Mouse (Mus musculus): ENCODE measurements around the gene Aacs. TPM values are rescaled to one million over a fixed set of nuclear protein-coding genes. Genes with fewer than 3 reads are reported as not detected.
A peak's percentile ranks its signal among the peaks of the same experiment; 100 is the strongest.
"Not testable (repeated sequence)": the region's sequence is repeated elsewhere in the genome, so short reads cannot be mapped to it uniquely, and the experiment has no call there.

The Aacs gene
- 6.5 and 13.4 TPM in 2 replicates for total RNA-seq (2015; ENCODE audit: low replicate concordance)
- total RNA-seq (2017; ENCODE audit: low replicate concordance): 1.2 and 7.1 TPM in 2 replicates

DNA sequence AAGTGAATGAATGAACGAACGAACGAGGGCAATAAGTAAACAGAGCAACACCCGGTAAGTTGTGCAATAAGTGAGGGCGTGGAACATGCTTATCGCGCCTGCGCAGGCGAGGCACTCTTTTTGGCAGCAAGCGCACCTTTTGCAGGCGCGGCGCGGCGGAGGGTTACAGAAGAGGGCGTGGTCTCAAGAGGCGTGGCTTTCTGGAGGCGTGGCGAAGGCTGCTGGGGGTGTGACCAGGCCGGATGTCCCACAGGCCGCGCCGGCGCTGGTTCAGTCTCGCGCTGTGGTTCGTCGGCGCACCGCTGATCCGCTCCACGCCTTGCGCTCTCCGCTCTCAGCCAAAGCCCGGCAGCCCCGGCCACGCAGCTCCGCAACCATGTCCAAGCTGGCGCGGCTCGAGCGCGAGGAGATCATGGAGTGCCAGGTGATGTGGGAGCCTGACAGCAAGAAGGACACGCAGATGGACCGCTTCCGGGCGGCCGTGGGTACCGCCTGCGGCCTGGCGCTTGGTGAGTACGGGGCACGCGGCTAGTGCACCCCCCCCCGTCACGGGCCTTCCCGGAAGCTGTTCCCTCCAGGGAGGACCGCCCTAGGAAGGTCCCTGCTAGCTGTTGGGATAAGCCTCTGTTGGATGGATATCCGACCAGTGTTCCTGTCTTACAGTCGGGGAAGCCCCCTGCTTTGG lies at the start of gene Aacs:
Gene Aacs, plus strand, starts transcription at position 214 of the 685 bp plus-strand sequence.
- ATAC-seq (replicated peaks; ENCODE audit: low FRiP score, poor library complexity, severe bottlenecking): peak; percentile 90

DNA sequence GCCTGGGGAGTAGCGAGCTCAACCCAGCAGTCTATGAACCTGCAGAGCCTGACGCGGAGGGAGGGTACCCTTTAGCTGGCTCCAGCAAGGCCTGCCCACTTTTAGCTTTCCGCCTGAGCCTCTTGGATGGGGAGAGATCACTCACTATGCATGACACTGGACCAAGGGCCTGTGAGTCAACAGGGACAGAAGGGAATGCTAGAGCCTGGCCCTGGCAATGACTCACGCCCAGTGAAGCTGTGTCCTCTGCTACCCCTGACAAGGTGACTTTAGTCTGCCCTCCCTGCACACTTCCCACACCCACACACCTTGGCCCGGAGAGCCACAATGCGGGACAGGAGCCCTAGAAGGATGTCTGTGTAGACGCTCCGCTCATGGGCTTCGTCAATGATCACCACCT lies 49.3 kb upstream of the Aacs start:
- no peak for ATAC-seq (replicated peaks; ENCODE audit: low FRiP score, poor library complexity, severe bottlenecking)

DNA sequence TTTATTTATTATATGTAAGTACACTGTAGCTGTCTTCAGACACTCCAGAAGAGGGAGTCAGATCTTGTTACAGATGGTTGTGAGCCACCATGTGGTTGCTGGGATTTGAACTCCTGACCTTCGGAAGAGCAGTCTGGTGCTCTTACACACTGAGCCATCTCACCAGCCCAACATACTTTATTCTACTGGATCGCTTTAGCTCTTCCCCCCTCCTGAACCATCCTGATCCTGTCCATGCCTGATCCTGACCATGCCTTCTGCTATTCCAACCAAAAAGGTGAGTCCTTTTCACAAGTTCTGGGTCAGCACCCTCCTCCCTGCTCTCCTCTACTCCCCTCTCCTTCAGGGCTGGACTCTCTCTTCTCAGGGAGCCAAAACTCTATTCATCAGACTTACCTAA lies 43.3 kb upstream of the Aacs start:
- ATAC-seq (replicated peaks; ENCODE audit: low FRiP score, poor library complexity, severe bottlenecking): not testable (repeated sequence)

DNA sequence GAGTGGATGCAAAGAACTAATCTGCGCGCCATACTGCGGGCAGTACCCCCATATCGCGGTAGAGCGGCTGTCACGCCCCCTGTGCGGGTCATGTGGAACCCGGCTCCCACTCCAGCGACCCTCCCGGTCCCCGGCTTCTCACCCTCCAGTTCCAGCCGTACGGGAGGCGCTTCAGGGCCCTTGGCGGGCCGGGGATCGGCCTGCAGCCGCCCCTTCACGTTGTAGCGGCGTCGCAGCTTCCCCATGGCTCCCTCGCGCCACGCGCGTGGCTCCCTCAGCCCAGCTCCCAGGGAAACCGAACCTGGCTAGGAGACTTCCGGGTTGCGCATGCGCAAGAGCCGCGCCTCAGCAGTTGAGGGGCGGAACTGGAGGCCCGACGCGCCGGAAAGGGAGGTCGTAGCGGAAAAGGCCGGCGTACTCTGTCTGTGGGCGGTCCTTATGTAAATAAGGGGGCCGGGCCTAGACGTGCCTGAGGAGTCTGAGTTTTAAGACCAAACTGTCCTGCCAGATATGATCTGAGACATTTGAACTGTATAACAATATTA lies 41.7 kb upstream of the Aacs start, which contains the start of gene Dhx37:
Gene Dhx37, minus strand, starts transcription at position 329 of the 545 bp plus-strand sequence.
- peak; percentile 99 for ATAC-seq (replicated peaks; ENCODE audit: low FRiP score, poor library complexity, severe bottlenecking)

DNA sequence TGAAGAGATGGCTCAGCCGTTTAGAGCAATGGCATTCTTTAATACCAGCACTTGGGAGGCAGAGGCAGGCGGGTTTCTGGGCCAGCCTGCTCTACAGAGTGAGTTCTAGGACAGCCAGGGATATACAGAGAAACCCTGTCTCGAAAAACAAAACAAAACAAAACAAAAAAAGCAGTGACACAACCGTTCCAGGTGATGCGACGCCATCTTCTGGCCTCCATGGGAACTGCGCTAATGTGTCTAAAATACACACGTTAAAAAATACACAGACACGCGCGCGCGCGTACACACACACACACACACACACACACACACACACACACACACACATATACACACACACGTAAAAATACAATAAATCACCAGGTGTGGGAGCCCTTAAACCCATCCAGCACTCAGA lies 41.3 kb upstream of the Aacs start:
- ATAC-seq (replicated peaks; ENCODE audit: low FRiP score, poor library complexity, severe bottlenecking): not testable (repeated sequence)

DNA sequence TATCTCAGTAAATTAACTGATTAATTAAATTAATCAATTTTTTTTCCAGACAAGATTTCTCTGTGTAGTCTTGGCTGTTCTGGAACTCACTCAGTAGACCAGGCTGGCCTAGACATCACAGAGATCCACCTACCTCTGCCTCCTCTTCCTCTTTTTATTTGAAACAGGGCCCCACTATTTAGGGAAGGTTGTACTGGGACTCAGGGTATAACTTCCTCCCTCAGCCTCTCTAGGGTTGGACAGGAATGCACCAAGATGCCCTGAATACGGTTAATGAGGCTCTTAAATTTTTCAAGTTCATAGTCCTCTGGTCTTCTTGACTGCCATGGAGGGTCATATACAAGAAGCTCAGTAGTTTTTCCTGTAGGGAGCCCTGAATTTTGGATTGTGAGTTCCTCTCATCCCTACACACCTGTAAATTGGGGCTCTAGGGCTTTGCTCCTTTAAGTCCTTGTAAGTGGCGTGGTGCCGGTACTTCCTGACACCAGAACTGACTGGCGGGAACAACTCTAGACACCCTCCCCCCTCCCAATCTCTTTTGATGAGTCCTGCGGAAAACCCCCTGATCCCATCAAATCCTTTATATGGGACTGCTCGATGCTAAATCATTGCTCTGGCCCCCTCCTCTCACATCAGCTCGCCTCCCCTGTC lies 34.9 kb upstream of the Aacs start:
- ATAC-seq (replicated peaks; ENCODE audit: low FRiP score, poor library complexity, severe bottlenecking): no peak

DNA sequence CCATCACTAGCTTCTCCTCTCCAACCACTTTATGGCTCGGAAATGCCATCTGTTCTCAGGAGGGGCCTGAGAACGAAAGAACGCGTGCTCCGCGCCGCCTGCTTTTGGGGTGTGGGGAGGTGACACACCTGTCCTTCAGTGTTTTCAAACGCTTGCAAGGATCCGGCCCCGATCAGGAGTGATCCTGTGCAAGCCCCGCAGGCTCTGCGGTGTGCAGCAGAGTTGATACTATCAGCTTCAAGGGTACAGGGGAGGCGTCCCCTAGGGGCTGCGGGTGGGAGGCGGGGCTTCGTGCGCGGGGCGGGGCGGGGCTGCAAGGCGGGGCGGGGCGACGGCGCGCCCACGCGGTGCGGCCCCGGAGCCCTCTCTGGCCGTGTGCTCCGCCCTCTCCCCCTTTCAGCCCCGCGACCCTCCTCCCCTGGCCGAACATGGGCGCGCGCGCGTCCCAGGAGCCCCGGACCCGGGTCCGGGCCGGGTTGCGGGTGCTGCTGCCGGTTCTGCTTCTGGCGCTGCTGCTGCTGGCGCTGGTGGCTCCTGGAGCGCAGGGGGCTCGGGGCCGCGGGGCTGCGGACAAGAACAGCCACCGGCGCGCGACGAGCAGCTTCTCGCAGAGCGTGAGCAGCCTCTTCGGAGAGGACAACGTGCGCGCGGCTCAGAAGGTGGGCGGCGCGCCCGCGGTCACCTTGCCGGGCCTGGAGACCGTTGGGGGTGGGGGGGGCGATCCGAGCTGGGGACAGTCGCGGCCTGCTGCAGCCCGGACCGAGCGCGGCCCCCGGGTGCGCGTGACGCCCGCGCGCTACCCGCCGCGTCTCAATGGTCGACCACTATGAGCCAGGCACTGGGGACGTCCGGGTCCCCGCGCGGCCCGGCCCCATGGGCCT lies 34.1 kb upstream of the Aacs start, which contains the start of gene Bri3bp:
Gene Bri3bp, plus strand, starts transcription at position 335 of the 881 bp plus-strand sequence.
- peak; percentile 76 for ATAC-seq (replicated peaks; ENCODE audit: low FRiP score, poor library complexity, severe bottlenecking)

DNA sequence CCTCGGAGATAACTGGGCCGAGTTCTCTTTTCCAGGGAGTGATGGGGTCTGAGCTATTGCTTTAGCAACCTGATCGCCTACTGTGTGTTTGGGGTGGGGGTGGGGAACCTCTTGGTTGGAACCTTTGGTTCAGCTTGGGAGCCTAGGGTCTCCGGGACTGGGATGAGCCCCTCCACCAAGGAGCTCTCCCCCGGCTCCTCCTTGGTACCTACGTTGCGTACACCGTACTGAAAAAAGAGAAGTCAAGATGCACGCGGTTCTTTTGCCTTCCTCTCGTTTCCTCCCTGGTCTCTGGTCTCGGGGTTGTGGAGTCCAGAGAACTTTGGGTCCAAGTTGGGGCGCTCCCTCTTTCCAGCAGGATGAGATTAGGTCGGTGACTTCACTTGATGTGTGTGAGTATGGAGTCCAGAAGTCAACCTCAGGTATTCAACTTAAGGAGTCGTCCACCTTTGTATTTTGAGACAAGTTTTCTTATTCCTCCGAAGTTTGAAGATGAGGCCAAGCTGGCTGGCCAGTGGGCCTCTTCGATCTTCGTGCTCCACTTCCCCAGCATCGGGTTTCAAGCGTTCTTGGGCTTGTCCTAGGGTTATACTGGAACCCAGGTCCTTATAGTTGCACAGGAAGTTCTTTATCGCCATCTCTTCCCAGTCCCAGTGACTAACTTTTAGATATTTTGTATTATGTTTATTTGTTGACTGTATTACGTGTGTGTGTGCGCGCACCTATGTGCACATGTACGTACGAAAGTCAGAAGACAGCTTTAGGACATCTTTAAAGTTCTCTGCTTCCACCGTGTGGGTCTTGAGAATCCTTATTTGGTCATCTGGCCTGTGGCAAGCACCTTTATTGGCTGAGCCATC lies 33.2 kb upstream of the Aacs start:
- ATAC-seq (replicated peaks; ENCODE audit: low FRiP score, poor library complexity, severe bottlenecking): no peak

DNA sequence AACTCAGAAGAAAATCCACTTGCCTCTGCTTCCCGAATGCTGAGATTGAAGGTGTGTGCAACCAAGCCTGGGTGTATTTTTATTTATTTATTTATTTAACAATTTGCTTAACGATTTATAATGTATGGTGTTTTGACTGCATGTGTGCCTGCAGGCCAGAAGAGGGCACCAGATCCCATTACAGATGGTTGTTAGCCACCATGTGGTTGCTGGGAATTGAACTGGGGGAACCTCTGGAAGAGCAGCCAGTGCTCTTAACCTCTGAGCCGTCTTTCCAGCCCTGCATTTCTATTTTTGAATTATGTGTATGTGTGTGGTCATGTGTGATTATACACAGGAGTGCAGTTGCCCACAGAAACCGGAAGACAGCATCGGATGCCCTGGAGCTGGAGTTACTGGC lies 32.3 kb upstream of the Aacs start:
- no peak for ATAC-seq (replicated peaks; ENCODE audit: low FRiP score, poor library complexity, severe bottlenecking)

DNA sequence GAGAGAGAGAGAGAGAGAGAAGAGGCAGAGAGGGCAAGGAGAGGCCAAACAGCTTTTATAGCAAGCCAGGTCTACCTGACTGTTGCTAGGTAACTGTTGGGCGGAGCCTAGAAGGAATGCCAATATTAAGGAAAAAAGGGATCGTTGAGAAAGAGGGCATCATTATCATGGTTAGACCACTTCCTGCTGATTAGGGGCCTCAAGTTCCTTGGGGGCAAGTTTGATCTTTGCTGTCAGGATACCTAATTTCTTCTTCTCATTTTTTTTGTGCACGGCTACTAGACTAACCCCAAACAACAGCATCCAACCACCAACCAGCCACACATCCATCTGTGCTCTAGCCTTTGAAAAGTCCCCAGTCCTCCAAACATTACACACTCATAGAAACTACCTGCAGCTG lies 31.7 kb upstream of the Aacs start:
- ATAC-seq (replicated peaks; ENCODE audit: low FRiP score, poor library complexity, severe bottlenecking): no peak

DNA sequence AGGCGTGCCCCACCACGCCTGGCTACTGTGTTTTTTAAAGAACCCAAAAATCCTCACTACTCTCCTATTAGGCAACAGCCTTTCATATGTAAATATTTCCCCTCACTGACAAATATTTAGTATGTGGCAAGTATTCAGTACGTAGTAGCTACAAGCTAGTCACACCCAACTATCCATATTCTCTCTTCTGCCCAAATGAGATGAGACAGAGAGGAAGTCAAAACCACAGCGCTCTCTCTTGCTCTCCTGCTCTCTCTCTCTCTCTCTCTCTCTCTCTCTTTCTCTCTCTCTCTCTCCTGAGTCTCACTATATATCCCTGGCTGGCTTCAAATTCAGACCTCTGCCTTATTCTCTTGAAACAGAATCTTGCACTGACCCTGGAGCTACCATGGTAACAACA lies 31.1 kb upstream of the Aacs start:
- no peak for ATAC-seq (replicated peaks; ENCODE audit: low FRiP score, poor library complexity, severe bottlenecking)

DNA sequence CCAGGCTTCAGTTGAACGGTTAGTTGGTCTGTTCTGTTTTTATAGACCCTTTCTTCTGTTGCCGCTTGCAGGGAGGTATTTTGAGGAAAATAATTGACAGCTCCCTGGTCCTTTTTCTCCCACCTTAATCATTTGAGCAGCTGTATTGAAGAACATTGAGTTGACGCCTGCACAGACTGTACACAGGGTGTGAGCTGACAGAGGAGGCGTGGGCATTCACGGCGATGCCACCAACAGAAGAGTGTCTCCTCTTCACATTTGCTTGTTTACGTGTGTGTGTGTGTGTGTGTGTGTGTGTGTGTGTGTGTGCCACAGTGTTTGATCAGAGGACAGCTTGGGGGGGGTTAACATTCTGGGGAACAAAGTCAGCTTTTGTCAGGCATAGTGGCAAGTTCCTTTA lies 29.3 kb upstream of the Aacs start:
- ATAC-seq (replicated peaks; ENCODE audit: low FRiP score, poor library complexity, severe bottlenecking): no peak

DNA sequence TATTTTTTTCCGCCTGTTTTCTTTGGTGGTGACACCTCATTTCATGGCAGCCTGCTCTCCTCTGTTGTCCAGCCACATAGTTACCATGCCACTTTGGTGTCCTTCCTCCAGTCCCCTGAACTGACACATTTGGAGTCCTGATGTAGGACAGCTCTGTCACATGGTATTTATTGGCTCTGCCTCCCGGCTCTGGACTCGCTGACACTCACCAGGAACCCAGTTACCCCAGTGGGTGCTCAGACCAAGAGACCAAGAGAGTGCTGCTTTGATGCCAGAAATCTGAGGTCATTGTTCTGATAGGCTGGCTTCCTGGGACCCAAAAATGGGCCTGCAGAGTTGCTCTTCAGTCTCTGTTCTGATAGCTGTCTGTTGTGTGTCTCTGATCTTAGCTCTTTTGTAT lies 27.6 kb upstream of the Aacs start:
- no peak for ATAC-seq (replicated peaks; ENCODE audit: low FRiP score, poor library complexity, severe bottlenecking)

DNA sequence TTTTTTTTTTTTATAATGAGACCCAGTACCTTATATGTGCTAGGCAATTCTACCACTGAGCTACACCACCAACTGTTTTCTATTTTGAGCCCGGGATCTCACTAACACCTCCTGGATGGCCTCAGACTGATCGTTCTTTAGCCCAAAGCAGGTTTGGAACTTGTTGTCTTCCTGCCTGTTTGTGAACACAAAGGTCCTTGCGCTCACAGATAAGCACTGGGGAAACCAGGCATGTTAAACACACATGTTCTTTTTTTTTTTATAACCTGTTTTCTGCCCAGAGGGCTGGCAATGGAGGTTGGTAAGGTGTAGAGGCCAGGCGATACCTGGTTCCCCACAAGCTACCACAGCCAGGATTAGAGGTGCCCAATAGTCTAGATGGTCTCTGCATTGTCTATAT lies 27.0 kb upstream of the Aacs start:
- ATAC-seq (replicated peaks; ENCODE audit: low FRiP score, poor library complexity, severe bottlenecking): no peak

DNA sequence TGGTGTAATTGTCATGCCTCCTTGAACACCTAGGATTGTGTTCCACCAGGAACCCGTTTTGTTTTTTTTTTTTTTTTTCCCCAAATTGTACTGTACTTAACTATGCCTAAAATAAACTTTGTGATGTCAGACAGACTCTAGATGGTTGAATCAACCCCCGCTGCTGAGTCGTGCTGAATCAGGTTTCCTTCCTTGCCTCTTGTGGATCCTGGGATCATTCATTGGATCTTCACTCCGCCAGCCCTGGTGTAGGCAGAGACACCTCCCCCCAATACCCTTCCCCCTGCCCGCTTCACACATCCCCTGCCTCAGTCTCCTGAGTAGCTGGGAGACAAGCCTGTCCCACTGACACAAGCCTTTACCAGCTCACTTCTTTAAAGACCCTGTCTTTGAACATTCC lies 26.3 kb upstream of the Aacs start:
- no peak for ATAC-seq (replicated peaks; ENCODE audit: low FRiP score, poor library complexity, severe bottlenecking)

DNA sequence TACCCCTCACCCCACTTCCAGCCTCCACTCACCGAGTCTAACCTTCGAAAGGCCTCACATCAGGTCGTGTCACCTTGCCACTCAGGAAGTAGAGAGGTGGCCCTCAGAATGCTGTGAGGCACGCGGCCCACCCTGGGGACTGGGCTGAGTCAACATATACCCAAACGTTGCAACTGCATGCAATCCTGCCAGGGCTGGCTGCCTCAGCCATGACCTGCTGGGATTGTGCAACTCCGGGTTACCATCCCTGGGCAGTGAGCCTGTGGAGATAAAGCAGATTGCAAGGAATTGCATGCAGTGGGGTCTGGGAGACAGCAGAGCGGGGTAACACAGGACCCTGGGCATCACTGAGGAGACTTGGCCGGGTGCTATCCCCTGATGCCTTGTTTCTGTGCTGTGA lies 23.0 kb upstream of the Aacs start:
- no peak for ATAC-seq (replicated peaks; ENCODE audit: low FRiP score, poor library complexity, severe bottlenecking)

DNA sequence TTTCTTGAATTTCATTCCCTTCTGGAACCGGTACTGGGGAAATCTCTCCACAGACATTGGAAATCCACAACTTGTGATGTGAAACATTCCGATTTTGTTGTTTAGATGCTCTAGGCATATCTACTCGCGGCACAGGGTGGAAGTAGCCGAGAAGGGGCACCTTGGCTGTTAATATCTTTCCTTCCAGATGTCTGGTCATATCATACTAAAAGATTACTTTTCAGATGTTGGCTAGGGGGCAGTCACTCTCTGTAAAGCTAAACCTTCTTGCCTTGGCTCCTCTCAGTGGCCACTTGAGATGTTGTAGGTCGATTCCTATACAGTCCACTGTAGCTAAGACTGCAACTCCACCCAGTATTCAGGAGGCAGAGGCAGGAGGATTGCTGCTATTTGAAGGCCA lies 19.5 kb upstream of the Aacs start:
- peak; percentile 12; the same call in 1 of the 2 replicates for ATAC-seq (replicated peaks; ENCODE audit: low FRiP score, poor library complexity, severe bottlenecking)

DNA sequence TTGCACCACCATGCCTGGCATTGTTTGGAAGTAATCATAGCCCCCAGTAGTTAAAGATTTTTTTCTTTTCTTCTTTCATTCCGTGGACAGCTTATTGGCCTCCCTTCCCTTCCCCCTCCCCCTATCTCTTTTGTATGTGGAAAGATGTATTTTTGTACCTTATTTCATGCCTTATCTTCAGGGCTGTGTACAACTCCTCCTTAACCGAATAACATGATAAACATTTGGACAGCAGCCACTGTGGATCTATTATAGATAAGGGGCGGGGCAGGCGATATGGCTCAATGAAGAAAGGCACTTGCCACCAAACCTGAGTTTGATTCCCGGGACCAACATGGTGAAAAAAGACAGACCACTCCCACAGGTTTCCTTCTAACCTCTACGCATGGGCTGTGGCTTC lies 18.1 kb upstream of the Aacs start:
- ATAC-seq (replicated peaks; ENCODE audit: low FRiP score, poor library complexity, severe bottlenecking): 0 out of 2 replicates have a peak, but pooled peaks have one; percentile 30

DNA sequence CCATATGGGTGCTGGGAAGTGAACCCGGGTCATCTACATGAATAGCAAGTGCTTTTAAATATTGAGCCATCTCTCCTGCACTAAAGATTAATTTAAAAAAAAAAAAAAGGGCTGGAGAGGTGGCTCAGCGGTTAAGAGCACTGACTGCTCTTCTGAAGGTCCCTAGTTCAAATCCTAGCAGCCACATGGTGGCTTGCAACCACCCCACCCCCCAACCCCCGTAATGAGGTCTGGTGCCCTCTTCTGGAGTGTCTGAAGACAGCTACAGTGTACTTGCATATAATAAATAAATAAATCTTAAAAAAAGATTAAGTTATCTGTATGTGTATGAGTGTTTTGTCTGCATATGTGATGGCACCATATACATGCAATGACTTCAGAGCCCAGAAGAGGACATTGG lies 15.0 kb upstream of the Aacs start:
- no peak for ATAC-seq (replicated peaks; ENCODE audit: low FRiP score, poor library complexity, severe bottlenecking)

All from erythroid progenitor cell, adult 5-6 weeks (primary cell).